Mouse (Mus musculus): ENCODE results near the gene Abr. TPM values are rescaled to one million over a fixed set of nuclear protein-coding genes. Genes with fewer than 3 reads are reported as not detected.

The Abr gene
- polyA plus RNA-seq, 1 experiment = 8.5 TPM

- H3K4me1 ChIP-seq = peaks cover 12% of the 10 kb centered on the region
- no peak for TF ChIP-seq GATA1 (IDR thresholded peaks at IDR 0.05; ENCODE audit: borderline replicate concordance, low read length)
- no peak for TF ChIP-seq FLI1 (IDR thresholded peaks at IDR 0.05; ENCODE audit: low read length)
- H3K9me3 ChIP-seq = no peaks in the 10 kb centered on the region
- peaks cover 43% of the 10 kb centered on the region for H3K27me3 ChIP-seq (replicated peaks)
- H3K36me3 ChIP-seq (replicated peaks; ENCODE audit: low read length) = no peaks in the 10 kb centered on the region
- no peak overlapping the region for H3K4me3 ChIP-seq (replicated peaks)
These were observed 192.0 kb downstream of the Abr start for GRCm38 (mm10) chr11:76429966-76430631.

- H3K36me3 ChIP-seq (replicated peaks; ENCODE audit: low read length) = no peaks in the 10 kb centered on the region
- H3K4me3 ChIP-seq (replicated peaks) = no peak overlapping the region
- peaks cover 42% of the 10 kb centered on the region for H3K27me3 ChIP-seq (replicated peaks)
- H3K4me1 ChIP-seq = peaks cover 12% of the 10 kb centered on the region
- no peak for TF ChIP-seq GATA1 (IDR thresholded peaks at IDR 0.05; ENCODE audit: borderline replicate concordance, low read length)
- no peaks in the 10 kb centered on the region for H3K9me3 ChIP-seq
These were observed 192.6 kb downstream of the Abr start for GRCm38 (mm10) chr11:76429556-76429955.

- H3K36me3 ChIP-seq (replicated peaks; ENCODE audit: low read length) = no peaks in the 10 kb centered on the region
- H3K9me3 ChIP-seq = no peaks in the 10 kb centered on the region
- peaks cover 12% of the 10 kb centered on the region for H3K4me1 ChIP-seq
- peaks cover 42% of the 10 kb centered on the region for H3K27me3 ChIP-seq (replicated peaks)
- no peak overlapping the region for H3K4me3 ChIP-seq (replicated peaks)
- TF ChIP-seq GATA1 (IDR thresholded peaks at IDR 0.05; ENCODE audit: borderline replicate concordance, low read length) = no peak
- TF ChIP-seq FLI1 (IDR thresholded peaks at IDR 0.05; ENCODE audit: low read length) = no peak
These were observed 193.1 kb downstream of the Abr start for GRCm38 (mm10) chr11:76429046-76429445.

GRCm38 (mm10) chr11:76427781-76428180, 194.3 kb downstream of the Abr start:
- no peak overlapping the region for H3K4me3 ChIP-seq (replicated peaks)
- peaks cover 12% of the 10 kb centered on the region for H3K4me1 ChIP-seq
- no peaks in the 10 kb centered on the region for H3K9me3 ChIP-seq
- no peak for TF ChIP-seq GATA1 (IDR thresholded peaks at IDR 0.05; ENCODE audit: borderline replicate concordance, low read length)
- TF ChIP-seq FLI1 (IDR thresholded peaks at IDR 0.05; ENCODE audit: low read length) = no peak
- H3K27me3 ChIP-seq (replicated peaks) = peaks cover 38% of the 10 kb centered on the region
- H3K36me3 ChIP-seq (replicated peaks; ENCODE audit: low read length) = peaks cover 3% of the 10 kb centered on the region

- peaks cover 16% of the 10 kb centered on the region for H3K36me3 ChIP-seq (replicated peaks; ENCODE audit: low read length)
- no peak for TF ChIP-seq GATA1 (IDR thresholded peaks at IDR 0.05; ENCODE audit: borderline replicate concordance, low read length)
- TF ChIP-seq FLI1 (IDR thresholded peaks at IDR 0.05; ENCODE audit: low read length) = no peak
- peaks cover 12% of the 10 kb centered on the region for H3K4me1 ChIP-seq
- peaks cover 25% of the 10 kb centered on the region for H3K27me3 ChIP-seq (replicated peaks)
- no peak overlapping the region for H3K4me3 ChIP-seq (replicated peaks)
- no peaks in the 10 kb centered on the region for H3K9me3 ChIP-seq
These were observed 196.4 kb downstream of the Abr start for GRCm38 (mm10) chr11:76425749-76426148.

GRCm38 (mm10) chr11:76420896-76421295, 201.2 kb downstream of the Abr start:
- Histone ChIP-seq H3K4me3 (replicated peaks) (no peak overlapping the region), H3K4me1 (peaks cover 5% of the 10 kb centered on the region; the same call in 1 of the 2 replicates), H3K36me3 (replicated peaks; ENCODE audit: low read length) (peaks cover 58% of the 10 kb centered on the region), H3K9me3 (no peaks in the 10 kb centered on the region), H3K27me3 (replicated peaks) (peaks cover 8% of the 10 kb centered on the region)
- no peak for TF ChIP-seq GATA1 (IDR thresholded peaks at IDR 0.05; ENCODE audit: borderline replicate concordance, low read length)
- no peak for TF ChIP-seq FLI1 (IDR thresholded peaks at IDR 0.05; ENCODE audit: low read length)

GRCm38 (mm10) chr11:76419179-76419578, 202.9 kb downstream of the Abr start:
- Histone ChIP-seq H3K4me1 (peaks cover 5% of the 10 kb centered on the region; the same call in 1 of the 2 replicates), H3K27me3 (replicated peaks) (peaks cover 2% of the 10 kb centered on the region), H3K36me3 (replicated peaks; ENCODE audit: low read length) (peaks cover 75% of the 10 kb centered on the region), H3K4me3 (replicated peaks) (no peak overlapping the region), H3K9me3 (no peaks in the 10 kb centered on the region)
- no peak for TF ChIP-seq GATA1 (IDR thresholded peaks at IDR 0.05; ENCODE audit: borderline replicate concordance, low read length)
- TF ChIP-seq FLI1 (IDR thresholded peaks at IDR 0.05; ENCODE audit: low read length) = no peak

GRCm38 (mm10) chr11:76418423-76418822, 203.7 kb downstream of the Abr start:
- no peaks in the 10 kb centered on the region for H3K9me3 ChIP-seq
- H3K27me3 ChIP-seq (replicated peaks) = no peaks in the 10 kb centered on the region
- peaks cover 5% of the 10 kb centered on the region; the same call in 1 of the 2 replicates for H3K4me1 ChIP-seq
- peaks cover 83% of the 10 kb centered on the region for H3K36me3 ChIP-seq (replicated peaks; ENCODE audit: low read length)
- TF ChIP-seq FLI1 (IDR thresholded peaks at IDR 0.05; ENCODE audit: low read length) (no peak), GATA1 (IDR thresholded peaks at IDR 0.05; ENCODE audit: borderline replicate concordance, low read length) (no peak)
- no peak overlapping the region for H3K4me3 ChIP-seq (replicated peaks)

- Histone ChIP-seq H3K36me3 (replicated peaks; ENCODE audit: low read length) (peaks cover 86% of the 10 kb centered on the region), H3K4me3 (replicated peaks) (no peak overlapping the region), H3K27me3 (replicated peaks) (no peaks in the 10 kb centered on the region), H3K9me3 (no peaks in the 10 kb centered on the region), H3K4me1 (peaks cover 5% of the 10 kb centered on the region; the same call in 1 of the 2 replicates)
- TF ChIP-seq FLI1 (IDR thresholded peaks at IDR 0.05; ENCODE audit: low read length) = no peak
- no peak for TF ChIP-seq GATA1 (IDR thresholded peaks at IDR 0.05; ENCODE audit: borderline replicate concordance, low read length)
These were observed 206.1 kb downstream of the Abr start for GRCm38 (mm10) chr11:76415985-76416384.

- no peaks in the 10 kb centered on the region for H3K9me3 ChIP-seq
- no peak overlapping the region for H3K4me3 ChIP-seq (replicated peaks)
- H3K4me1 ChIP-seq = peaks cover 5% of the 10 kb centered on the region
- TF ChIP-seq GATA1 (IDR thresholded peaks at IDR 0.05; ENCODE audit: borderline replicate concordance, low read length) = no peak
- H3K27me3 ChIP-seq (replicated peaks) = no peaks in the 10 kb centered on the region
- H3K36me3 ChIP-seq (replicated peaks; ENCODE audit: low read length) = peaks cover 87% of the 10 kb centered on the region
These were observed 207.1 kb downstream of the Abr start for GRCm38 (mm10) chr11:76415001-76415400.

Data from megakaryocyte, embryonic 14.5 days (primary cell).